Mouse (Mus musculus): ENCODE measurements around the gene 4930562C15Rik.

GRCm38 (mm10) chr16:4910758-4911157 is 75.5 kb downstream of the 4930562C15Rik start:
- TF ChIP-seq CTCF (IDR thresholded peaks at IDR 0.05; ENCODE audit: insufficient read depth, low read depth, low read length) (no peak), POLR2A (IDR thresholded peaks at IDR 0.05; ENCODE audit: insufficient read depth, low read depth, low read length) (no peak)

Data from olfactory bulb, adult 2 months (tissue).